Mouse (Mus musculus) liver, postnatal 0 days (tissue): ENCODE data around the gene Anapc1.

ENCODE experiments used
- CTCF ChIP-seq: sonication (generic); IDR thresholded peaks from 2 replicates; pipeline ENCODE4 v1.5.1; 2016; ENCODE audit warnings: antibody characterized with exemption, low read depth
- EP300 ChIP-seq: IDR thresholded peaks from 2 replicates; pipeline ENCODE4 v1.6.1; 2016; ENCODE audit warnings: antibody characterized with exemption, low read depth, mild to moderate bottlenecking

DNA sequence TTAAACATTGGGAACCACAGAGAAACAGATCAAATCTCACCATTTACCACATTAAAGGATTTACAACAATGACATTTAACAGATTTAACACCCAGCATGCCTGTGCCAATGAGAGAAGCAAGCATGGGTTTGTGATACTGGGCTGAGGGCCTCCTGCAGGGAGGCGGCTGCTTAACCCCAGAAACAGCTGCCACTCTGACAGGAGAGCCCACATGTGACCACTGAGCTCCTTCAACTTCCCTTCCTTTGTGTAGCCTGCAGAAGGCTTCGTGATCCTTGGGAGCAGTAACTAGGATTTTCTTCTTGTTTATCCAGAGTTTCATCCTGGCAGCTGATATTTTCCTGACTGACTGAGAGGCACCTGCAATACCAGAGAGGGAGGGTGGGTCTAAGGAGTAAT, 85.7 kb downstream of the Anapc1 start:
- TF ChIP-seq CTCF (no peak), EP300 (no peak)
